Mouse (Mus musculus) megakaryocyte, embryonic 14.5 days (primary cell): ENCODE data around the gene Dcxr.

Experiments
- FLI1 ChIP-seq: IDR thresholded peaks from 2 replicates; pipeline ENCODE4 v1.6.1; 2012; ENCODE audit warnings: low read length, inconsistent platforms, mixed read lengths
- GATA1 ChIP-seq: IDR thresholded peaks from 3 replicates; pipeline ENCODE4 v1.6.1; 2012; ENCODE audit warnings: mixed read lengths, low read length, inconsistent platforms, borderline replicate concordance

DNA sequence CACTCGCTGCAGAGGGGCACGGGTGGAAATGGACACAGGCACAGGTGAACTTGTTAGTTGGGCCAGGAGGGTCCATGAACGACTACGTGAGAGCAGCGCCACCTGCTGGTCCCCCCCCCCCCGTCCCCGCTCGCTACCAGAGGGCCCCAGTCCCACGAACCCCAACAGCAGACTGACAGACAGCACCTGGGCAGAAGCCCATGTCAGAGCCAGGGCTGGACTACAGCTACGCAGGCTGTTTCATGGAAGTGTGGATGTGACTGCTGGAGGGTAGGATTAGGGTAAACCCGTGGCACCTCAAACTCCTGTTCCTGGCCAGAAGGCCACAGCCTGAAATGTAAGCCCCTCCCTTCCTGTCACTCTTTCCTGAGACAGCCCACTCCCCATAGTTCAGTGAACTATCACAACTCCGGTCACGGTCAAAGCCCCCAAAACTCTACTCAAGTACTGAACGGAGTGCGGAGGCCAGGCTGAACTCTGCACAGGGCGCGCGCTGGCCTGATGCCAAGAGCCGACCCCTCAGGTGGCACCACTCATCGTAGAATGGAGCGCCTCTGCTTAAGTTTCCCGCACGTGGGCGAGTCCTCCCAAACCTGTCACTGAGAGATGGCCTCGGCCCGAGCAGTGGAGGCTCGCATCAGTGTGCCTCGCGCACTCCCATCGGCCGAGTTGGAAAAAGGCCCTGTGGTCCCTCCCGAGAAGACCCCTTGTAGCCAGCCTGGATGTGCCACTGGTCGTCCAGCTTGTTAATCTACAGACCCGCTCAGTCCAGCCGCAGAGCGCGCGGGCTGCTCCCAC, 14.1 kb downstream of the Dcxr start:
- no peak for TF ChIP-seq GATA1
- no peak for TF ChIP-seq FLI1
